Mouse (Mus musculus) erythroblast, embryonic 14.5 days (primary cell): ENCODE results near the gene Rassf9.

Experiments used
- GATA1 ChIP-seq: IDR thresholded peaks from 2 replicates; pipeline ENCODE4 v1.6.1; 2012; ENCODE audit warnings: low read length, inconsistent platforms, mixed read lengths
- TAL1 ChIP-seq: IDR thresholded peaks from 3 replicates; pipeline ENCODE4 v1.6.1; 2012; ENCODE audit warnings: low read length, inconsistent platforms, mixed read lengths

DNA sequence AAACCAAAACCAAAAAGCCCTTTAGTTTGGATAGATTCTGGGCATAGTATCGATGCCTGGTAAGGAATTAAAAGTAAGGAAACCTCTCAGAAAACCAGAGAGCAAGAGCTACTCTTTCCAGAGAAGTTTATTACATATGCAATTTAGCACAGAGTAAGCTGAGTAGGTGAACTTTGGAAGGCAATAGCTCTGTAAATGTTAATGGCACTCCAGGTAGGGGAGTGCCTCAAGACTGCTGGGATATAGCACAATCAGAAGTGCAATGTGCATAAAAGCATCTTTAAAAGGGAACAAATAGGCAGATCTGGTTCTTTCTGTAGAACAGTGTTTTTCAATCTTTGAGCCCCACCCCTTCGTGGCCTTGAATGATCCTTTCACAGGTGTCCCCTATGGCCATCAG lies 42.6 kb upstream of the Rassf9 start:
- TF ChIP-seq TAL1 (no peak), GATA1 (no peak)
